Mouse (Mus musculus) G1E (cell line): ENCODE data around the gene Slain1.

Experiments used
- CTCF ChIP-seq: IDR thresholded peaks from 2 replicates; pipeline ENCODE4 v1.5.1; 2012; ENCODE audit warnings: low read depth, low read length, inconsistent platforms, mixed read lengths
- GATA1 ChIP-seq: IDR thresholded peaks from 2 replicates; pipeline ENCODE4 v1.6.1; 2012; ENCODE audit warnings: borderline replicate concordance, low read length, inconsistent platforms, mixed read lengths
- GATA2 ChIP-seq: IDR thresholded peaks from 2 replicates; pipeline ENCODE4 v1.6.1; 2012; ENCODE audit warnings: low read depth, low read length, inconsistent platforms, borderline replicate concordance
- POLR2AphosphoS5 ChIP-seq: IDR thresholded peaks from 2 replicates; pipeline ENCODE4 v1.6.1; 2012; ENCODE audit warnings: low read depth, low read length, inconsistent platforms; ENCODE audit not compliant: insufficient replicate concordance

DNA sequence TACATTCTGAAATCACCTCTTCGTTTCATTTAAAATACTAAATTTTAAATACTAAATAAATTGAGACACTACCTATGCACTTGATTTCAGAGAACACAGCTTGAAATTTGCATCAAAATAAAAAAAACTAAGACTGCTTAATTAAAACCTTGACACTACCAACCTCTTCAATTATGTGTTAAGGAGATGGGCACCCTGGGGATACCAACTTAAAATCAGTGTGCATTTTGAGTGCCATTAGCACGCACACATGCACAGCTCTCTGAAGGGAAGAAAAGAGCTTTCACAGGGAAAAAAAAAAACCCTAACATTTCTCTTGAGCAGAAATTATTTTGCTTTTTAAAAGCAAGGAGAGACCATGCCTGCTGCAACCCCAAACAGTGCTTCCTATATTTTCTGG lies 2.0 kb upstream of the Slain1 start:
- TF ChIP-seq CTCF: no peak
- no peak for TF ChIP-seq POLR2AphosphoS5
- TF ChIP-seq GATA1: no peak
- TF ChIP-seq GATA2: no peak
